Mouse (Mus musculus): ENCODE results near the gene Maff. TPM values are rescaled to one million over a fixed set of nuclear protein-coding genes. Genes with fewer than 3 reads are reported as not detected.

The Maff gene
- polyA plus RNA-seq, 1 experiment from 2014 or later: 2.6 TPM

DNA sequence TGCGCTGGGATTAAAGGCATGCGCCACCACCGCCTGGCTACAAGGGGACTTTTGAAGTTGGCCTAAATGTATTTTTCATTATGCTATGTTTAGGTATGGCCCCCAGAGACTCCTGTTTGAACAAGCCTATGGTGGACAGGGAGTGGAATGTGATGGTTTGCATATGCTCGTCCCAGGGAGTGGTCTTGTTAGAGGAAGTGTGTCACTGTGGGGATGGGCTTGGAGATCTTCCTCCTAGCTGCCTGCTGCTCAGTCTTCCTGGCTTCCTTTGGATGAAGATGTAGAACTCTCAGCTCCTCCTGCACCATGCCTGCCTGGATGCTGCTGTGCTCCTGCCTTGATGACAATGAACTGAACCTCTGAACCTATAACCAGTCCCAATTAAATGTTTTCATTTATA lies 15.9 kb upstream of the Maff start:
- H3K9me3 ChIP-seq (replicated peaks): no peaks in the 10 kb centered on the region
- no peak for ATAC-seq (ENCODE audit: insufficient number of reproducible peaks, low FRiP score)
- H3K27ac ChIP-seq (ENCODE audit: poor library complexity, severe bottlenecking): no peak overlapping the region

DNA sequence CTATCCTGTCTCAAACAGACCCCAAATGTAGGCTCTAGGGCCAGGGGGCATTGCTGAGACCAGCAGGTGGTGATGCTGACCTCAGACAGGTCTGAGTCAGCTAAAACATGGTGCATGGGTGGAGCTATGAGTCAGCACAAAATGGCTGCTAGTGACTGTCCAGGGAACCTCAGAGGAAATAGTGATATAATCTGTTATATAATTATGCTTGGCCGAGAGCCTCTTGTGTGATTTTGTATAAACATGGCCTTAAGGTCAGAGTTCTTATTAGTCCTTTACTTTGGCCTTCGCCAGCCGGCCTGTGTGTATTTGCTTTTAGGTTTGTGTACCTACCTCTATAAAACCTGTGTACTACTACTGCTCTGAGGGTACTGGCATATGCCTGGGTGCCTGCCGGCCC lies 13.0 kb upstream of the Maff start:
- WGBS: 77% methylated on average over 4 of the region's 4 CpGs
- peak; percentile 87 for ATAC-seq (ENCODE audit: insufficient number of reproducible peaks, low FRiP score)
- Histone ChIP-seq H3K27ac (ENCODE audit: poor library complexity, severe bottlenecking) (no peak overlapping the region), H3K9ac (no peak overlapping the region), H3K4me1 (replicated peaks) (no peaks in the 10 kb centered on the region), H3K4me2 (no peak overlapping the region), H3K4me3 (no peak overlapping the region), H3K9me3 (replicated peaks) (no peaks in the 10 kb centered on the region), H3K27me3 (replicated peaks) (no peaks in the 10 kb centered on the region), H3K36me3 (no peaks in the 10 kb centered on the region)

More for the DNA sequence above, 15.9 kb upstream of the Maff start:
- WGBS: 69% methylated on average over 4 of the region's 4 CpGs
- H3K4me3 ChIP-seq: no peak overlapping the region
- no peaks in the 10 kb centered on the region for H3K36me3 ChIP-seq
- H3K4me1 ChIP-seq (replicated peaks): peaks cover 20% of the 10 kb centered on the region
- no peaks in the 10 kb centered on the region for H3K27me3 ChIP-seq (replicated peaks)
- H3K9ac ChIP-seq: no peak overlapping the region
- no peak overlapping the region for H3K4me2 ChIP-seq

DNA sequence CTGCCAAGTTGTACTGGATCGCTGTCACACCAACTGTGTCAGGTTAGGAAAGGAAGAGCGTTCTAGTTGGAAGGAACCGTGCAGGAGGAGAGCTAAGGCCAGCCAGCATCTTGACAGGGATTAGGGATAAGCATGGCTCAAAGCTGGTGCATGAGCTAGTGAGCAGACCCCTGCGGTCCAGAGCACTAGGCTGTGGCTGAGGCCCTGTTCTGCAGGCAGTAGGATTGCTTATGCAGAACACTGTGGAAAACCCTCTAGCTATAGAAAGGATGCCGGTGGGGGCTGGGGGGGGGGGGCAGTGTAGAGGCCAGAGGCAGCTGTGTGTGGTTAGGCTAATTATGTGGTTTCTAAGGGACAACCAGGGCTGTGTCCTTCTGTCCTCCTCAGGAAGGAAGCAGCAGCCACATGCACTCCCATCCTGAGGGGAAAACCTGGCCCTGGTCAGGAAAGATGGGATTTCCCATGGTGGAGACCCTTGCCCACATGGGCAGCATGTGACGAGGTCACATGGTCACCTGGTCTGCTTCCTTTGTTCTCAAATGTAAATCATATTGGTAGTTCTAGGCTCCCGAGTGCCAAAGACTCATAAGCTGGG lies 11.3 kb upstream of the Maff start:
- H3K27me3 ChIP-seq (replicated peaks): no peaks in the 10 kb centered on the region
- no peak overlapping the region for H3K4me2 ChIP-seq
- ATAC-seq (ENCODE audit: insufficient number of reproducible peaks, low FRiP score): no peak
- WGBS: 67% methylated on average over 7 of the region's 7 CpGs
- no peaks in the 10 kb centered on the region for H3K9me3 ChIP-seq (replicated peaks)
- H3K4me3 ChIP-seq: no peak overlapping the region
- no peaks in the 10 kb centered on the region for H3K36me3 ChIP-seq
- no peak overlapping the region for H3K27ac ChIP-seq (ENCODE audit: poor library complexity, severe bottlenecking)
- no peaks in the 10 kb centered on the region for H3K4me1 ChIP-seq (replicated peaks)
- H3K9ac ChIP-seq: no peak overlapping the region

DNA sequence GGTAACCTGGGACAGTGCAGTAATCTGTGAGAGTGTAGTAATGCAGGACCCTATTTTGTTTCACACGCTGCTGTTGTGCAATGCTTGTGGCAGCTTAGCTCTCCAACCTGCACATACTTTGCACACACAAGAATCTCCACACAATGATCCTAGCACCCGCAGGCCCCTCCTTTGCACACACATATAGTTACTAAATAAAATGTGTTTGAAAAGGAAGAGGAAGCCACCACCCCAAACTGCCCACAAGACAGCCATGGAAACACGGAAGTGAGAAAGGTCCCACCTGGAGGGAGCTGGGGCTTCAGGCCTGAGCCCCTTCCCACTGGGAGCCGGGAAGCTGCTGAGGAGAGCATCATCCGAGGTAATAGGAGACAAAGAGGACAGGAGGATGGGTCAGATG lies 7.4 kb upstream of the Maff start:
- Histone ChIP-seq H3K27me3 (replicated peaks) (no peaks in the 10 kb centered on the region), H3K4me1 (replicated peaks) (0 out of 2 replicates have a peak, but pooled peaks cover 4% of the 10 kb centered on the region), H3K9ac (no peak overlapping the region), H3K27ac (ENCODE audit: poor library complexity, severe bottlenecking) (no peak overlapping the region), H3K9me3 (replicated peaks) (0 out of 2 replicates have a peak, but pooled peaks cover 4% of the 10 kb centered on the region), H3K4me2 (no peak overlapping the region), H3K36me3 (no peaks in the 10 kb centered on the region), H3K4me3 (no peak overlapping the region)
- ATAC-seq (ENCODE audit: insufficient number of reproducible peaks, low FRiP score): no peak
- WGBS: 69% methylated on average over 5 of the region's 5 CpGs

DNA sequence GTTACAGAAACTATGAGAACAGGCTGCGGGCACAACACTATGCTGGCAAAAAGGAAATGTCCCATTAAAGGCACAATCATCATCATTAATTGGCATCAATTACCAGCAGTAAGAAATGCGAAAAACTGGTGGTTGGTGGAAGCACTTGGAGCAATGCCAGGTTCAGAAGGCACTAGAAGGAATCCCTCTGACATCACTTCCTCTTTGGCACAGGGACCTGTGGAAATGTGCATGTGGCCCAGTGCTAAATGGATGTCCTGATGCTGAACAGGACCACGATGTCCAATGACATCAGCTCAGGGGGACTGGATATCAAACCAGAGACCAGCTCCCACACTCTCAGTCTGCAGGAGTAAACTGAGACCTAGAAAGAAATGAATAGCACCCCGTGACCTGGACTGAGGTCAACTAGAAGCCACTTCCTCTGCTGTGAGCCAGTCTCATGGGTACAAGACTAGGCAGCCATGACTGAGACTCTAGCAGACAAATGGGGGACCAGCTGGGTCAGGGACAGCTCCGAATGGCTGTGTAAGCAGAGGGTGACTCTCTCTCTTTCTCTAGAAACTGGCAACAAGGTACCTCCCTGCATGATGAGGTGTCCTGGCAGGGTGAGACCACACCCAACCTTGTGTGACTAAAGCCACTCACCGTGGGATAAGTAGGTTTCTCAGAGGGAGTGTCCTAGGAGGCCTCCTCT lies 3.6 kb upstream of the Maff start:
- H3K4me1 ChIP-seq (replicated peaks): peaks cover 4% of the 10 kb centered on the region; the same call in 1 of the 2 replicates
- no peak for ATAC-seq (ENCODE audit: insufficient number of reproducible peaks, low FRiP score)

DNA sequence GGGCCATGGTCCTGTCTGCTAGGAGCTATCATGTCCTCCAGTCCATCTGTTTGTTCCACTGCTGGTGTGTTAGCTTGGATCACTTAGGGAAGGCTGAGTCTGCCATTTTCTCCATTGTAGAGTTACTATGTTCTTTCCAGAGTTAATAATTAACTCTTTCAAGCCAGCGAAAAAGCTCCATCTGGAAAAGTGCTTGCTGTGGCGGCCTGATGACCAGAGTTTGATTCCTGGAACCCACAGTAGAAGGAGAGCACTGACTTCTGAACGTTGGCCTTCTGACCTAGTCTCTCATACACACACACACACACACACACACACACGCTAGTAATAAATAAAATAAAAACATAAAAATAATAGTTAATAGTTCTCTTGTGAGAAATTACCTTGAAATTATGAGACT lies 1.8 kb upstream of the Maff start:
- no peaks in the 10 kb centered on the region for H3K27me3 ChIP-seq (replicated peaks)
- peaks cover 15% of the 10 kb centered on the region for H3K4me1 ChIP-seq (replicated peaks)
- no peak overlapping the region for H3K4me2 ChIP-seq
- 0 out of 2 replicates have a peak, but pooled peaks cover 4% of the 10 kb centered on the region for H3K9me3 ChIP-seq (replicated peaks)
- no peak overlapping the region for H3K9ac ChIP-seq
- no peak overlapping the region for H3K27ac ChIP-seq (ENCODE audit: poor library complexity, severe bottlenecking)
- no peak overlapping the region for H3K4me3 ChIP-seq
- H3K36me3 ChIP-seq: no peaks in the 10 kb centered on the region
- no peak for ATAC-seq (ENCODE audit: insufficient number of reproducible peaks, low FRiP score)
- WGBS: 74% methylated on average over 4 of the region's 4 CpGs

More for the DNA sequence above, 3.6 kb upstream of the Maff start:
- Histone ChIP-seq H3K4me2 (no peak overlapping the region), H3K36me3 (no peaks in the 10 kb centered on the region), H3K9ac (no peak overlapping the region), H3K27me3 (replicated peaks) (no peaks in the 10 kb centered on the region), H3K9me3 (replicated peaks) (0 out of 2 replicates have a peak, but pooled peaks cover 4% of the 10 kb centered on the region), H3K27ac (ENCODE audit: poor library complexity, severe bottlenecking) (no peak overlapping the region), H3K4me3 (no peak overlapping the region)
- WGBS: 64% methylated on average over 6 of the region's 6 CpGs

DNA sequence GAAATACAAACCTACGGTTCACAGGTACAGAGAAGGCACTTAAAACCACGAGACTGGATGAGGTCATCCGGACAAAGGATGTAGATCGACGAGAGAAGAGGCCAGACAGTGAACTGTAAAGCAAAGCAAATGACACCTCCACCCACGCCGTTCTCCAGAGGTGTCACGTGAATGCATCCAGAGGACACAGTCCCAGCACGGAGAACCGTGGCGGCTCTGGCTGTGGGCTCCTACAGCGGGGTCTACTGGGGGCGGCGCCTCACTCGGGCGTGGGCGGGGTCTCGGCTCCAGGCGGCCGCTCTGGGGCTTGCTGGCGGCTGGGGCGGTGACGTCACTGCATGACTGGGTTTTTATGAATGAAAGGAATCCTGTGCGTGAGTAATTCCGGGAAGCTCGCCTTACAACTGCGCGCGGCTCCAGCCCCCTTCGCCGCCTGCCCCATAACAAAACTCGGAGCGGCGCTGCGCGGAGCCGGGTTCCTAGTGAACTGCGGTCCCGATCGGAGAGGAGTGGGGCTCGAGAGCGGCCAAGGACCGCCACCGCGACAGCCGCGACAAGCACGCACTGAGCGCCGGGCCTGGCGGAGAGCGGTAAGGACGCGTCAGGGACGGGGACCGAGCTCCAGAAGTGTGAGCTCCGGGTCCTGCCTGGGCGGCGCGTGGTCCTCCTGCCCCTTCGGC lies 884 bp downstream of the Maff start:
- H3K36me3 ChIP-seq: no peaks in the 10 kb centered on the region
- H3K4me1 ChIP-seq (replicated peaks): peaks cover 30% of the 10 kb centered on the region
- H3K4me3 ChIP-seq: peak overlapping the region; percentile 66
- no peaks in the 10 kb centered on the region for H3K9me3 ChIP-seq (replicated peaks)
- peak; percentile 87 for ATAC-seq (ENCODE audit: insufficient number of reproducible peaks, low FRiP score)
- H3K9ac ChIP-seq: peak overlapping the region; percentile 83
- no peaks in the 10 kb centered on the region for H3K27me3 ChIP-seq (replicated peaks)
- H3K4me2 ChIP-seq: peak overlapping the region; percentile 82
- H3K27ac ChIP-seq (ENCODE audit: poor library complexity, severe bottlenecking): peak overlapping the region; percentile 94
- WGBS: under 1% methylated on average over 61 of the region's 61 CpGs

DNA sequence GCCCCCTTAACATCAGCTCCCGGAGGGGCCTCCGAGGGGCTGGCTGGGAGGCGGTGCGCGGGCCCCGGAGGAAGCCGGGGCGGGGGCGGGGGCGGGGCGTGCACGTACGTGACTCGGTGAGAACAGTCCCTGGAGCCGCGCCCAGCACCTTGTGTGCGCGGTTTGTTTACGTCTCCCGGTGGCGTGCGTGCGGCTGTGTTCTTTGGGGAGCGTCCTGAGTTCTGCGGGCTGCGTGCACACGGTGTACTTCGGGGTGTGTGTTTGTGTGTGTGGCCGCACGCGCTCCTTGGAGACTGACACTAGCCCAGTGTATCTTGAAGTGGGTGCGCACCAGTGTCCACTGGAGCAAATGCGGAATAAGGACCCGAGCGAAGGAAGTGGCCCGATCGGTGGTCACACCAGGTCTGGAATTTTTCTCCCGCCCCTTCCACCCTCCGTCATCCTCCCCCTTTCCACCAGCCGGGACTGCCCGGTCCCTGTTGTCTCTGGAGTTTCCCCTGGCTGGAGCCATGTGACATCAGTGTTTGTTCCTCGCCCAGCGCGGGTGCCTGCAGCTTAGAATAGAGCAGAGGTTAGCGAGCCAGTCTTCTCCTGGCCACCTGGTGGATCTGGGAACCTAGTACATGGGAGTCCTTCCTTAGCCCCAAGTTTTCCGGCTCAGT lies 1.6 kb downstream of the Maff start:
- peaks cover 29% of the 10 kb centered on the region for H3K4me1 ChIP-seq (replicated peaks)
- H3K36me3 ChIP-seq: no peaks in the 10 kb centered on the region
- 1% methylated on average over 43 of the region's 46 CpGs for WGBS

DNA sequence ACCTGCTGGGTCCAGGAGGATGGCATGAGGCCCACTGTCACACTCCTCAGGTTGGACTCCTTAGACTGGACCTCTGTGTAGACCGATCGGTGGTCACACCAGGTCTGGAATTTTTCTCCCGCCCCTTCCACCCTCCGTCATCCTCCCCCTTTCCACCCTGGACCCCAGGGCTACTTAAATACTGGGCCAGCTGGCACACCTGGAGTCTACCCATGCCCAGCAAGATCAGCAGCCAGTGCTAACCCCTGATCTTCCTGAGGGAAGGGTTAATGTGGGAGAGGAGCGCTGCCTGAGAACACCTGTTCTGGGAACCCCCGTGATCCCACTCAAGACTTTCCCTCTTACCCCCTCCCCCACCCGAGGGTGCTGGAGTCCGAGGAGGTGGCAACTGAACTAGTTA lies 2.2 kb downstream of the Maff start:
- Histone ChIP-seq H3K4me1 (replicated peaks) (peaks cover 29% of the 10 kb centered on the region), H3K27ac (ENCODE audit: poor library complexity, severe bottlenecking) (peak overlapping the region; percentile 94), H3K9ac (peak overlapping the region; percentile 83), H3K27me3 (replicated peaks) (no peaks in the 10 kb centered on the region), H3K4me2 (peak overlapping the region; percentile 82), H3K4me3 (peak overlapping the region; percentile 66), H3K9me3 (replicated peaks) (no peaks in the 10 kb centered on the region), H3K36me3 (no peaks in the 10 kb centered on the region)
- 65% methylated on average over 8 of the region's 8 CpGs for WGBS
- no peak for ATAC-seq (ENCODE audit: insufficient number of reproducible peaks, low FRiP score)

More for the DNA sequence above, 1.6 kb downstream of the Maff start:
- H3K4me2 ChIP-seq: peak overlapping the region; percentile 82
- no peaks in the 10 kb centered on the region for H3K9me3 ChIP-seq (replicated peaks)
- H3K4me3 ChIP-seq: peak overlapping the region; percentile 66
- H3K27ac ChIP-seq (ENCODE audit: poor library complexity, severe bottlenecking): peak overlapping the region; percentile 94
- ATAC-seq (ENCODE audit: insufficient number of reproducible peaks, low FRiP score): peak; percentile 90
- no peaks in the 10 kb centered on the region for H3K27me3 ChIP-seq (replicated peaks)
- peak overlapping the region; percentile 83 for H3K9ac ChIP-seq

DNA sequence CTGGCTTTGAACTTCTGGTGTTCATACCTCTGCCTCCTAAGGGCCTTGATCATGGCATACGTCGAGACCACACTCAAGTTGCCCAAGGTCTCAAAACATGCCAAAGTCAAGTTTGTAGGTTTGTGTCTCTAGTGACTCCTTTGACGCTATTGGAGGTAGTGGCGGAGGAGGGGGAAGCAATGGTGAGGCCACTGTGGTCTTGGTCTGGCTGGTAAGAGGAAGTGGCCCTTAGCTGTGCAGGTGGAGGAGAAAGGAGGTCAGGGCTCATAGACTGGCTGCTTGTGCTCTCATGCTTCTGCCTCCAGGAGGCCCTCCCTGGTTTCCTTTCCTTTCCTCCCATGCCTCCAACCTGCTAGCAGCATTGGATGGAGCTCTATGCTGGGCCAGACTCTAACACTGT lies 4.4 kb downstream of the Maff start:
- H3K27ac ChIP-seq (ENCODE audit: poor library complexity, severe bottlenecking): peak overlapping the region; percentile 49; the same call in 1 of the 2 replicates
- H3K9me3 ChIP-seq (replicated peaks): no peaks in the 10 kb centered on the region
- no peak for ATAC-seq (ENCODE audit: insufficient number of reproducible peaks, low FRiP score)
- 89% methylated on average over 4 of the region's 4 CpGs for WGBS
- peak overlapping the region; percentile 31; the same call in 1 of the 2 replicates for H3K4me2 ChIP-seq
- H3K27me3 ChIP-seq (replicated peaks): no peaks in the 10 kb centered on the region
- no peak overlapping the region for H3K4me3 ChIP-seq
- no peaks in the 10 kb centered on the region for H3K36me3 ChIP-seq
- H3K9ac ChIP-seq: peak overlapping the region; percentile 6; the same call in 1 of the 2 replicates
- peaks cover 29% of the 10 kb centered on the region for H3K4me1 ChIP-seq (replicated peaks)

DNA sequence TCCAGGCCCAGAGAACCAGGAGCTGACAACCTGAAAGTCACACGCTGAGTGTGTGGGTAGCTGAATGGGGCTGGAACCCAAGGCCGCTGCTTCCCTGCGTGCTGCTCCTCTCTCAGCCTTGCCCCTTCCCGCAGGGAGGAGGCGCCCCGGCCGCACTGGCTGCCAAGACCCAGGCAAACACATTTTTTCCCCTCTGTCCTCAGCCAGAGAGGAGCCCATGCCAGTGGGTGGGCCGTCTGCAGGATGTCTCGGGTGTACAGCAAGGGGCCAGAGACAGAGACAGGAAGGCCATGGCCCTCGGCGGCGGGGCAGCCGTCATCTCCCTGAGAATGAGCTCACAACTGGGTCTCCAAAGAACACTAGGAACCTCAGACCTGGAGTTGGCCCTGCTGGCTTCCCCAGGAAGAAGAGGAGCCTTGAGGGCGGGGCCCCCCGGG lies 4.9 kb downstream of the Maff start:
- Histone ChIP-seq H3K9ac (peak overlapping the region; percentile 6; the same call in 1 of the 2 replicates), H3K4me1 (replicated peaks) (peaks cover 32% of the 10 kb centered on the region), H3K36me3 (no peaks in the 10 kb centered on the region), H3K27me3 (replicated peaks) (no peaks in the 10 kb centered on the region), H3K4me3 (no peak overlapping the region), H3K9me3 (replicated peaks) (no peaks in the 10 kb centered on the region), H3K4me2 (peak overlapping the region; percentile 31), H3K27ac (ENCODE audit: poor library complexity, severe bottlenecking) (peak overlapping the region; percentile 49)
- 17% methylated on average over 15 of the region's 15 CpGs for WGBS
- ATAC-seq (ENCODE audit: insufficient number of reproducible peaks, low FRiP score): no peak; the same call in 1 of the 2 replicates

Data from heart, embryonic 12.5 days (tissue).